Mouse (Mus musculus) subcutaneous adipose tissue, adult 2 months (tissue): Measurements from ENCODE around the gene Minpp1. TPM values are rescaled to one million over a fixed set of nuclear protein-coding genes. Genes with fewer than 3 reads are reported as not detected.

Source experiments
- polyA plus RNA-seq: library from polyadenylated mRNA; depleted of rRNA; stranded (reverse); fragments of >200 nt; gene quantifications from 2 replicates; pipeline ENCODE4 v1.2.3, GENCODE M21; 2012; ENCODE audit warnings: low replicate concordance; rRNA removed

Minpp1 gene
- polyA plus RNA-seq, result 22.9 and 37.3 TPM in 2 replicates

DNA sequence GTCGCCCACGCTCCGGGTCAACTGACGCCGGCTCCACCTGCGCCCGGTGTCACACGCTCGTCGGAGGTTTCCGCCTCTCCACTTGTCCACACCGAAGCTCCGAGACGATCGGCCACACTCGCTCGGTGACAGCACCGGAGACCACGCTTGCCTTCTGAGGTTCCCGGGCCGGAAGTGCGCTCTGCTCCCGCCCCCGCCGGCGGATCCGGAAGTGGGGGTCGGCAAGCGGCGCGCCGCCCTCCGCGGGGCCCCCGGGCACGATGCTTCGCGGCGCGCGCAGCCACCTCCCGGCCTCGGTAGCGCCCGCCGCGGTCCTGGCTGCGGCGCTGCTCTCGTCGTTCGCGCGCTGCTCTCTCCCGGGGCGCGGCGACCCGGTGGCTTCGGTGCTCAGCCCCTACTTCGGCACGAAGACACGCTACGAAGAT is at the start of gene Minpp1:
Minpp1 (plus strand) TSS at position 89 of the 425 bp plus-strand sequence.

DNA sequence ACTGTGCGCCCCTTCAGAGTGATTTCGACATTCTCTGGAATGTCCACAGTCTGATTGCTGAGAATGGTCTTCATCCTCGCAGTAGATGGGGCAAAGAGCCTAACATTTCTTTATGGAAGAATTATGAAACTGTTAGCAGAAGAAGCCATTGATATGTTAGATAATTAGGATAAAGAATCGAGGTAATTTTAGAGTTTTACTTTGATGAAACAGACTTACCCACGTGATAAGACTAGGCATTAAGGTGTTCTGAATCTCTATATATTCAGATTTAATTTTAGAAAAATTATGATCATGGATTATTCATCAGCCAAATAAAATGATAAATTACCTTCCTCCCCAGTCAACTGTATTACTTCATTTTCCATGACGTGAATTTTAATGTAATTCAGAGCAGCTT is 19.1 kb upstream of the Minpp1 start, which contains the start of gene Rpl9-ps6:
Rpl9-ps6 (minus strand) TSS at position 101 of the 400 bp plus-strand sequence.

Other genes with a start within 250 kb of the Minpp1 start
- 30.0 and 46.5 TPM in 2 replicates for gene Sgms1, start 96.1 kb upstream of the Minpp1 start, polyA plus RNA-seq
- 15.2 and 22.2 TPM in 2 replicates for gene Rpl9-ps6, start 19.2 kb upstream of the Minpp1 start, polyA plus RNA-seq
- 5.9 and 23.9 TPM in 2 replicates for gene Papss2, start 110.0 kb downstream of the Minpp1 start, polyA plus RNA-seq